Mouse (Mus musculus) ES-E14 (cell line): ENCODE data around the gene Tspyl4. TPM values are rescaled to one million over a fixed set of nuclear protein-coding genes. Genes with fewer than 3 reads are reported as not detected.
"Not testable (repeated sequence)": the region's sequence is repeated elsewhere in the genome, so short reads cannot be mapped to it uniquely, and the experiment has no call there.

ENCODE experiments used
- DNase-seq: peaks from one replicate; pipeline ENCODE4 v3.0.0-alpha.2; 2013; ENCODE audit warnings: low read depth, low spot score
- H3K27ac ChIP-seq: 2 replicates; pipeline ENCODE4 v1.5.1; 2012; ENCODE audit warnings: low read depth, mild to moderate bottlenecking, low read length, moderate library complexity, mixed read lengths; ENCODE audit not compliant: poor library complexity, insufficient read depth, severe bottlenecking
- H3K36me3 ChIP-seq: 2 replicates; pipeline ENCODE4 v1.6.1; 2012; ENCODE audit warnings: mild to moderate bottlenecking, low read length, moderate library complexity, mixed read lengths; ENCODE audit not compliant: control insufficient read depth, poor library complexity, insufficient read depth, severe bottlenecking
- H3K4me1 ChIP-seq, 2 experiments: fragments of 150-350 bp in 1 of 2; sonication (generic) in 1 of 2; 2 replicates each; pipeline ENCODE4 v1.6.1; 2012; ENCODE audit warnings: low read length in 2 of 2, mild to moderate bottlenecking in 1 of 2, mixed read lengths in 1 of 2; ENCODE audit not compliant: control insufficient read depth in 2 of 2, insufficient read depth in 2 of 2, poor library complexity in 1 of 2
- H3K4me3 ChIP-seq, 2 experiments: fragments of 150-350 bp in 1 of 2; sonication (generic) in 1 of 2; 2 replicates each; pipeline ENCODE4 v1.5.1; 2012; ENCODE audit warnings: low read length in 2 of 2, low read depth in 1 of 2, mild to moderate bottlenecking in 1 of 2, mixed read lengths in 1 of 2; ENCODE audit not compliant: insufficient read depth in 1 of 2, poor library complexity in 1 of 2, severe bottlenecking in 1 of 2
- H3K9ac ChIP-seq: 2 replicates; pipeline ENCODE4 v1.6.1; 2012; ENCODE audit warnings: low read depth, mild to moderate bottlenecking, low read length, mixed read lengths; ENCODE audit not compliant: poor library complexity, insufficient read depth, severe bottlenecking
- H3K9me3 ChIP-seq: fragments of 150-350 bp; sonication (generic); 2 replicates; pipeline ENCODE4 v1.6.1; 2012; ENCODE audit warnings: low read depth, mild to moderate bottlenecking, low read length; ENCODE audit not compliant: control insufficient read depth, insufficient read depth
- CHD2 ChIP-seq: IDR thresholded peaks from 2 replicates; pipeline ENCODE4 v1.6.1; 2014; ENCODE audit warnings: mild to moderate bottlenecking, low read depth, low read length, inconsistent platforms
- HCFC1 ChIP-seq: IDR thresholded peaks from 2 replicates; pipeline ENCODE4 v1.6.1; 2012; ENCODE audit warnings: low read length, inconsistent platforms, borderline replicate concordance; ENCODE audit not compliant: insufficient read depth
- MAFK ChIP-seq: IDR thresholded peaks from 2 replicates; pipeline ENCODE4 v1.6.1; 2014; ENCODE audit warnings: mild to moderate bottlenecking, low read depth, low read length, inconsistent platforms; ENCODE audit not compliant: insufficient read depth
- ZC3H11A ChIP-seq: IDR thresholded peaks from 2 replicates; pipeline ENCODE4 v1.6.1; 2012; ENCODE audit warnings: low read depth, mild to moderate bottlenecking, inconsistent platforms, low read length, borderline replicate concordance
- ZNF384 ChIP-seq: IDR thresholded peaks from 2 replicates; pipeline ENCODE4 v1.6.1; 2012; ENCODE audit warnings: low read depth, low read length, inconsistent platforms
- in situ Hi-C, 2 experiments: fragments of 600-800 bp; cut with MboI; formaldehyde crosslinking; loops; one replicate each; pipeline ENCODE4 v1.15.1; 2025; ENCODE audit warnings: low sequenced_read_pairs in 2 of 2, inconsistent platforms in 1 of 2; ENCODE audit not compliant: unreplicated experiment in 2 of 2
- total RNA-seq: library from RNA; depleted of rRNA; stranded (reverse); fragments of 300-350 nt; gene quantifications from 2 replicates; pipeline ENCODE4 v1.2.3, GENCODE M21; 2012; rRNA removed

The Tspyl4 gene
- total RNA-seq: 4.3 and 4.8 TPM in 2 replicates

GRCm38 (mm10) chr10:34297299-34297979, at the start of gene Tspyl4:
TSS of gene Tspyl4 (plus strand) at chr10:34297442.
- Histone ChIP-seq H3K4me3 (peak within 1 kb of the TSS; percentile 75 to 77), H3K9ac (peak within 1 kb of the TSS; percentile 73), H3K4me1 (peaks cover 0 to 3% of the 10 kb centered on the region in 2 experiments; a peak in 1 of 4 replicates), H3K27ac (no peak within 1 kb of the TSS), H3K36me3 (no peaks in the 10 kb centered on the region), H3K9me3 (no peaks in the 10 kb centered on the region)
- in situ Hi-C loops: no loop called here
- DNase-seq: peak; percentile 90
- 0 out of 2 replicates have a peak, but pooled peaks have one; percentile 43 for TF ChIP-seq MAFK
- TF ChIP-seq CHD2: peak; percentile 93
- TF ChIP-seq HCFC1: no peak

GRCm38 (mm10) chr10:34247757-34248156, 49.5 kb upstream of the Tspyl4 start:
- Histone ChIP-seq H3K4me3 (no peak overlapping the region), H3K27ac (no peak overlapping the region), H3K4me1 (peaks cover 4 to 6% of the 10 kb centered on the region in 2 experiments; a peak in 2 of 4 replicates), H3K9me3 (no peaks in the 10 kb centered on the region), H3K36me3 (no peaks in the 10 kb centered on the region), H3K9ac (no peak overlapping the region)
- TF ChIP-seq MAFK (no peak), ZC3H11A (no peak), ZNF384 (no peak)
- in situ Hi-C loops: no loop called here
- no peak for DNase-seq

GRCm38 (mm10) chr10:34249594-34249993, 47.6 kb upstream of the Tspyl4 start:
- no peaks in the 10 kb centered on the region for H3K36me3 ChIP-seq
- DNase-seq: no peak
- TF ChIP-seq ZC3H11A (no peak), HCFC1 (no peak), ZNF384 (no peak), MAFK (no peak), CHD2 (no peak)
- peaks cover 4 to 6% of the 10 kb centered on the region in 2 experiments; a peak in 2 of 4 replicates for H3K4me1 ChIP-seq
- no peak overlapping the region for H3K9ac ChIP-seq
- H3K4me3 ChIP-seq: no peak overlapping the region
- H3K9me3 ChIP-seq: no peaks in the 10 kb centered on the region
- H3K27ac ChIP-seq: no peak overlapping the region
- in situ Hi-C loops: no loop called here

GRCm38 (mm10) chr10:34252833-34253232, 44.4 kb upstream of the Tspyl4 start:
- H3K9ac ChIP-seq, DNase-seq, H3K27ac ChIP-seq, H3K4me3 ChIP-seq, H3K4me1 ChIP-seq, H3K9me3 ChIP-seq, H3K36me3 ChIP-seq, in situ Hi-C loops: not testable (repeated sequence)
- peak; percentile 69; the same call in 1 of the 2 replicates for TF ChIP-seq ZNF384

- no peaks in the 10 kb centered on the region for H3K36me3 ChIP-seq
- in situ Hi-C loops: no loop called here
- H3K9ac ChIP-seq: no peak overlapping the region
Measured at GRCm38 (mm10) chr10:34265106-34265505, 32.1 kb upstream of the Tspyl4 start.

More at GRCm38 (mm10) chr10:34265106-34265505, 32.1 kb upstream of the Tspyl4 start:
- Histone ChIP-seq H3K27ac (no peak overlapping the region), H3K4me1 (no peaks in the 10 kb centered on the region), H3K4me3 (no peak overlapping the region), H3K9me3 (no peaks in the 10 kb centered on the region)
- no peak for DNase-seq
- TF ChIP-seq ZC3H11A (no peak), ZNF384 (no peak), CHD2 (no peak), HCFC1 (no peak), MAFK (no peak)
